Mouse (Mus musculus) midbrain, embryonic 11.5 days (tissue): ENCODE measurements around the gene Col6a4. TPM values are rescaled to one million over a fixed set of nuclear protein-coding genes. Genes with fewer than 3 reads are reported as not detected.

Experiments
- ATAC-seq: fragments of 200-750 bp; cut with Nextera tagmentation; 2 replicates; pipeline ENCODE4 v1.8.0; 2017; ENCODE audit warnings: moderate TSS enrichment, moderate library complexity; ENCODE audit not compliant: low FRiP score
- DNase-seq: peaks from one replicate; pipeline ENCODE4 v3.0.0; 2015; ENCODE audit warnings: low spot score; ENCODE audit errors: missing footprints
- H3K27ac ChIP-seq: fragments of 300-500 bp; sonication (generic); 2 replicates; pipeline ENCODE4 v1.5.1; 2014; ENCODE audit warnings: low read depth, low read length
- H3K27me3 ChIP-seq: fragments of 300-500 bp; sonication (generic); 2 replicates; pipeline ENCODE4 v1.6.1; 2014; ENCODE audit warnings: mild to moderate bottlenecking, low read length, moderate library complexity, mixed read lengths; ENCODE audit not compliant: control insufficient read depth, insufficient read depth
- H3K36me3 ChIP-seq: fragments of 300-500 bp; sonication (generic); 2 replicates; pipeline ENCODE4 v1.6.1; 2014; ENCODE audit warnings: mild to moderate bottlenecking, low read length, moderate library complexity, mixed read lengths; ENCODE audit not compliant: control insufficient read depth, insufficient read depth
- H3K4me1 ChIP-seq: fragments of 300-500 bp; sonication (generic); 2 replicates; pipeline ENCODE4 v1.6.1; 2014; ENCODE audit warnings: low read length; ENCODE audit not compliant: control insufficient read depth, insufficient read depth
- H3K4me2 ChIP-seq: fragments of 300-500 bp; sonication (generic); 2 replicates; pipeline ENCODE4 v1.6.1; 2014; ENCODE audit warnings: mild to moderate bottlenecking, moderate library complexity
- H3K4me3 ChIP-seq: fragments of 300-500 bp; sonication (generic); 2 replicates; pipeline ENCODE4 v1.5.1; 2014; ENCODE audit warnings: low read depth, low read length
- H3K9ac ChIP-seq: fragments of 300-500 bp; sonication (generic); 2 replicates; pipeline ENCODE4 v1.6.1; 2014; ENCODE audit warnings: low read length
- H3K9me3 ChIP-seq: fragments of 300-500 bp; sonication (generic); 2 replicates; pipeline ENCODE4 v1.6.1; 2016; ENCODE audit warnings: low read length; ENCODE audit not compliant: control insufficient read depth
- WGBS: fragments of 180-500 bp; shearing (Covaris S2); extraction: QIAGEN DNeasy Blood & Tissue Kit; methylation state at CpG from one replicate; pipeline ENCODE4 v1.1.7; 2014; 5-methylcytosine and 5-hydroxymethylcytosine counted together
- polyA plus RNA-seq: library from polyadenylated mRNA; unstranded; fragments of >200 nt; fragmentation: Nextera tagmentation; extraction: Ambion mirVana; gene quantifications from 2 replicates; pipeline ENCODE4 v1.2.1, GENCODE M21; 2014

Col6a4 gene
- polyA plus RNA-seq, 1 experiment from 2014 or later: 0.11 TPM

DNA sequence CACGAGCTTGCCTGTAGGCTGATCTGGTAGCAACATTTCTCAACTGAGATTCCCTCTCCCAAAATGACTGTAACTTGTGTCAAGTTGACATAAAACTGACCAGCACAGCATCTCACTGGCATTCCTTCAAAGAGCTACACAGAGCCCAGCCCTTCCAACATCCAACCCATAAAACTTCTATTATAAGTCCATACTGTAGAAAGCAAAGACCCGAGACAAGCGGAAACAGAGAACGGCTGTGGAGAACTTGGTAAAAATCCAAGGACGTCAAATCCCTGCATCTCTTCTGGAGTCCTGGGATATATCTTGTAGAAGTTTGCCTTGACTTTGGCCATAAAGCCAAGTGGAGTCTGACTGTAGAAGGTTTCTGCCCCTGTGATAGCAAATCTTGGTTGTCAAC, 15.1 kb downstream of the Col6a4 start:
- Histone ChIP-seq H3K9me3 (no peaks in the 10 kb centered on the region), H3K4me1 (no peaks in the 10 kb centered on the region), H3K9ac (no peak overlapping the region), H3K36me3 (no peaks in the 10 kb centered on the region), H3K27ac (no peak overlapping the region), H3K4me2 (no peak overlapping the region), H3K4me3 (no peak overlapping the region), H3K27me3 (no peaks in the 10 kb centered on the region)
- WGBS: 93% methylated on average over 5 of the region's 5 CpGs
- no peak for ATAC-seq
- DNase-seq: no peak

DNA sequence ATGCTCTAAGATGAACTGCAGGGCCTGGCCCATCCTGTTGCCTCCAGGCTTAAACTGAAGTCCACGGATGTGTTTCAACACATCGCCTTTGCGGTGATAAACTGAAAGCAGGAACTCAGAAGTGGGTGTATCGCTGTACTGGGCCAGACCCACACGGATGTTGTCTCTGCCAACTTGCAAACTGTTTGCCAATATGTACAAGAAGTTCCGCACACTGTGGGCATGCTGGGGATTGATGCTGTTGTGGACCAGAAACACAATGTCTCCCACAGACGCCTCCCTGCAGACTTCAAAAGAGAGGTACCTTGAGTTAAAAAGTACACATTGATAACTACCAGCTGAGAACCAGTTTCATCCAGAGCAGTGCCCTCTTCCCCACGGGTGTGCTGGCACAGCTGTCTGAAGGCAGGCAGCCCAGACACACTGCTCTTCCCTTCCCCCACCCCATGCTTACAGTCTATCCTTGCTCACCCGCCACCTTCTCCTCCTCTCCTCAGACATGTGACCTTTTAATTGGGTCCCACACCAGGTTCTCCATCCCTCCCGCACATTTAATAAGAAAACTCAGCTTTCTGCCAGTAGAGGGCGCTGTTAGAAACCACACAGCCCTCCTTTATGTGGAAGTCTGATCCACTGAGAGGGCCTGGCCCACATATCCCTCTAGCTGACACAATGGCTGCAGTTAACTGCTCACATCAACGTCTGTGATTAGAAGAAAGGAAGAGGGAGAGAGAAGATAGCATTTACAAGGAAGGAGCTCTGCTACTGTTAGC, 16.1 kb downstream of the Col6a4 start:
- Histone ChIP-seq H3K4me1 (no peaks in the 10 kb centered on the region), H3K36me3 (no peaks in the 10 kb centered on the region), H3K4me3 (no peak overlapping the region), H3K27me3 (no peaks in the 10 kb centered on the region), H3K9me3 (no peaks in the 10 kb centered on the region), H3K4me2 (no peak overlapping the region), H3K9ac (no peak overlapping the region), H3K27ac (no peak overlapping the region)
- DNase-seq (peak; percentile 95), ATAC-seq (peak; percentile 48; the same call in 1 of the 2 replicates)
- WGBS: 60% methylated on average over 12 of the region's 12 CpGs

DNA sequence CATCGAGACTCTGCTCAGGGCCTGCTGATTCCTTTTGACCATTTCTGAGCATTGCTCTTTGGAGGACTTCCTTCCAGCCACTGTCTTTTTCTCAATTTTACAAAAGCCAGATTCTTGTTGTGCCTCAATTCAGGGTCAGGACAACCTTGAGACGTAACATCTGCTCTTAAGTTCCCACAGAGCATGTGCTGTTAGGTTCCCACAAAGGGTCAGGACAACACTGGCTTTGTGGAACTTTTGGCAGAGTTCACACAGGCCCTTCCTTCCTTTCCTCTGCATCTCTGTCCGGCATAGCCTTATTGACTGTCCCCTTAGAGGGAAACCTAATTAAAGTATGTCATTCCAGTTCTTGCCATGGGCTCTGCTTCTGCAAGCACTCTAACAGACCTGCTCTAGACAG, 18.6 kb downstream of the Col6a4 start:
- Histone ChIP-seq H3K4me2 (no peak overlapping the region), H3K4me3 (no peak overlapping the region), H3K27ac (no peak overlapping the region), H3K27me3 (no peaks in the 10 kb centered on the region), H3K9ac (no peak overlapping the region), H3K4me1 (no peaks in the 10 kb centered on the region), H3K36me3 (no peaks in the 10 kb centered on the region), H3K9me3 (no peaks in the 10 kb centered on the region)
- 90% methylated on average over 3 of the region's 3 CpGs for WGBS
- ATAC-seq (no peak), DNase-seq (no peak)

DNA sequence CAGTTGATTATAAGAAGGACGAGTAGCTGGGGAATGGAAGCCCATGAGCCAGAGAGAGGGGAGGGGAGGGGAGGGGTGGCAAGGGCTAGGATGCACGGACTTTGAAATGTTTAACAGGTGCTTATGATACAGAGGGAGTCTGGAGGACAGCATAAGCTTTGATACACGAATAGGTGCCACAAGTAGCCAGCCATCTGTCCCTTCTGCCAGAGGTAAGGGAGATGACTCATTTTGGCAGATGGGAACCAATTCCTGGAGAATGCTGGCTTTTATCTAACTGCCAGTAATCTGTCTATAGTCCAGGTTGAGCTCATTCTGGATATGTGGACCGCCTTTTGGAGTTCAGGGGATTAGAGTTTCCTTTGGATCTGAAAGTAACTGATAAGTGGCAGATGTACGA, 20.3 kb downstream of the Col6a4 start:
- no peak for ATAC-seq
- no peaks in the 10 kb centered on the region for H3K4me1 ChIP-seq
- H3K9me3 ChIP-seq: no peaks in the 10 kb centered on the region
- H3K36me3 ChIP-seq: no peaks in the 10 kb centered on the region
- H3K9ac ChIP-seq: no peak overlapping the region
- no peaks in the 10 kb centered on the region for H3K27me3 ChIP-seq
- 71% methylated on average over 5 of the region's 5 CpGs for whole genome bisulfite sequencing
- no peak overlapping the region for H3K4me2 ChIP-seq
- no peak overlapping the region for H3K27ac ChIP-seq
- DNase-seq: no peak
- H3K4me3 ChIP-seq: no peak overlapping the region

DNA sequence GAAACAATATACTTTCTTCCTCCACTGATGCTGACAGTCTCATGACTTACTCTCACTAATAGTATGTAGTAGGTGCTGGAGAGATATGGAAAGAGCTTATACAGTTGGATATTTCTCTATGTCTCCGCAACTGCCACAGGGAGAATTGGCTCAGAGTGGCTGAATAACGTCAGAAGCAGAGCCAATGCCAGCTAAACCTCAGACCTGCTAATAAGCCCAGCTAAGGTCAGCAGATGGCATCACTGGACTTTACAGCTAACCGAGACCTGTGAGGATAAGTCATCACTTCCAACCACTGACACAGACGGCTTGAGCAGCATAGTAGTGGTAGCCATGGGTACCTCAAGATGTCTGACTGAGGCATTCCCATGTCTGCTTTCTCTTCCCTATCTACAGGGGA, 22.6 kb downstream of the Col6a4 start:
- no peak for DNase-seq
- no peaks in the 10 kb centered on the region for H3K9me3 ChIP-seq
- H3K27ac ChIP-seq: no peak overlapping the region
- WGBS: 73% methylated on average over 4 of the region's 4 CpGs
- ATAC-seq: no peak
- H3K9ac ChIP-seq: no peak overlapping the region
- no peaks in the 10 kb centered on the region for H3K36me3 ChIP-seq
- H3K27me3 ChIP-seq: no peaks in the 10 kb centered on the region
- no peaks in the 10 kb centered on the region for H3K4me1 ChIP-seq
- H3K4me2 ChIP-seq: no peak overlapping the region
- no peak overlapping the region for H3K4me3 ChIP-seq

DNA sequence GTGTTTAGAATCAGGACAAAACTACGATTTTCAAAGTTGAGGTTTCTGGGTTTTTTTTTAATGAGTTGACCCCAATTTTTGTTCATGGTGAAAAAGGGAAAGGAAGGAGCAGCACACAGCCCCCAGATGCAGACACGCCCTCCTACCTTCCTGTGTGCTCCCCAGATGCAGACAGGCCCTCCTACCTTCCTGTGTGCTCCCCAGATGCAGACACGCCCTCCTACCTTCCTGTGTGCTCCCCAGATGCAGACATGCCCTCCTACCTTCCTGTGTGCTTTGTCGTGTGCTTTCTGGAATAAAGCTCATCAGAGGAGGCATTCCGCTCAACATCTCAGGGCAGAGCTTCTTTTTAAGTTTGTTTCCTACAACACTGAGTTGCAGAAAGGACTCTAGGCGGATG, 24.9 kb downstream of the Col6a4 start:
- no peaks in the 10 kb centered on the region for H3K27me3 ChIP-seq
- no peak overlapping the region for H3K4me2 ChIP-seq
- no peak overlapping the region for H3K4me3 ChIP-seq
- H3K9me3 ChIP-seq: no peaks in the 10 kb centered on the region
- DNase-seq: no peak
- WGBS: 79% methylated on average over 6 of the region's 6 CpGs
- H3K4me1 ChIP-seq: no peaks in the 10 kb centered on the region
- no peak overlapping the region for H3K9ac ChIP-seq
- ATAC-seq: no peak
- H3K27ac ChIP-seq: no peak overlapping the region
- H3K36me3 ChIP-seq: no peaks in the 10 kb centered on the region

DNA sequence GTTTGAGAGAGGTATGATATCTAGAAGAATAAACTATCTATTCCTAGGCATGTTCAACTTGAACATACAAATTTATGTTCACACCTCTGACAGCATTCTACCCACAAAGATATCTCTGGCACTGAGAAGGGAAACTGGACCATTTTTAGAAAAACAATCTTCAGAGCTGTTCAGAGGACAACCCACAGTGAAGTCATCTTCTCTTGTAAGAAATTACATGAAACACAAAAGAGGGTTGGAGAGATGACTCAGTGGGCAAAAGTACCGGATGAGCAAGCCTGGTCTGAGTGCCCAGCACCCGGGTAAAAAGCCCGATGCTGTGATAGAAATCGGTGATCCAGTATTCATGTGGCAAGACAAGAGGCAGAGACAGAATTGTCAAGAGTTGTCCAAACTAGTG, 43.1 kb downstream of the Col6a4 start:
- 86% methylated on average over 4 of the region's 4 CpGs for WGBS
- DNase-seq: no peak

DNA sequence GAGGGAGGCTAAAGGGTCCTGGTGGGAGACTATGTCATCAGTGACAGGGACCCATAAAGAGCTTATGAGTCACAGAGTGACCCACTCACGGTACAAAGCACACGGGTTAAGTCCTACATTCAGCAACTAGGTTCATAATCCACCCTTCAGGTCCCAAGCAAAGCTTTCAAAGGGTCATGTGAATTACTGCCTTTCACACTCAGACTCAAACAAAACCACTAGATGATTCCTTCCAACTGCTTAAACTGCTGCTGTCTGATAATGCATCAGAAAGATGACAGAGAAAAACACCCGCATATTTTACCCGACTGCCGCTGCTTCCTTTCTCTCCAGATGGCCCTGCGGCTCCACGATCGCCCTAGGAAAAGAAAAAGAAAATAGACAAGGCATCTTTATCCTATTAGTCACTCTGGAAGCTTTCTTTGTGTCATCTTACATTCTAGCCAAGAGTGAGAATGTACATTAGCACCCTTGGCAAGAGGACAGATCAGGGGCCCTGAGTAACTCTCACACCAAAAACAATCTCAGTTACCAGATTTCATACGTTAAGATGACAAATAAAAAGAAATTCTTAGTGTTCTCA, 52.6 kb downstream of the Col6a4 start:
- DNase-seq (peak; percentile 92), ATAC-seq (peak; percentile 44; the same call in 1 of the 2 replicates)
- no peak overlapping the region for H3K27ac ChIP-seq

More for the DNA sequence above, 43.1 kb downstream of the Col6a4 start:
- Histone ChIP-seq H3K9ac (no peak overlapping the region), H3K4me1 (no peaks in the 10 kb centered on the region), H3K27ac (no peak overlapping the region), H3K4me2 (no peak overlapping the region), H3K27me3 (no peaks in the 10 kb centered on the region), H3K4me3 (no peak overlapping the region), H3K9me3 (no peaks in the 10 kb centered on the region), H3K36me3 (no peaks in the 10 kb centered on the region)
- no peak for ATAC-seq

DNA sequence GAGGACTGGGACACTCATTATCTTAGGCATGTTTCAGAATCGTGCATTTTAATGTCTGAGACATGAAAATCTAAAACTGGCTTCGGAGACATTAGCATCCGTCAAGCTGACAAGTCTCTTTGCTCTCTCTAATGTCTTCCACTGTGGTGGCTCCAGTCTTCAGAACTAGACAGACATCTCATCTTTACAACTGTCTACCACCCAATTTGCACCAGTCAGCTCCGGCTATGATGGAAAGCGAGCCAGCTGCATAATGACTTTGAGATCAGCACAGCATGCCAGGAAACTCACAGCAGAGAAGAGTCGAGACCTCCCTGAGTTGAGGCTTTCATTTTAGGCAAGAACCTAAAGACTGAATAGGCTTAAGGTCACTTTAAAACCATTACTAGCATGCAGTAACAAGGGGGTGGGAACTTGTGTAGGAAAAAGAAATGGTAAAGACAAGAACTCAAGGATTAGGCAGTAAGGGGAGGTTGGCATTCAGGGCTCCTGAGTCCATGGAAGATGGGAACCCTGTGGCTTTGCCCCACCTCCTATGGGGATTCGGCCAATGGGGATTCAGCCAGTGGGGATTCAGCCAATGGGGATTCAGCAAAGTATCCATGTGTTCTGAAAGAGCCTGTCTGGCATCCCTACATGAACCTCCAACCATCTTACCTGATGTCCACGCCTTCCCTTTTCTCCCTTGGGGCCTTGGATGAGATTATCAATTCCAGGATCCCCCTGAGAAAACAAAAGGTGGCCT, 56.5 kb downstream of the Col6a4 start:
- Histone ChIP-seq H3K4me2 (no peak overlapping the region), H3K9ac (no peak overlapping the region), H3K36me3 (no peaks in the 10 kb centered on the region), H3K27ac (no peak overlapping the region), H3K4me1 (0 out of 2 replicates have a peak, but pooled peaks cover 6% of the 10 kb centered on the region), H3K9me3 (no peaks in the 10 kb centered on the region), H3K4me3 (no peak overlapping the region), H3K27me3 (no peaks in the 10 kb centered on the region)
- 80% methylated on average over 8 of the region's 8 CpGs for WGBS
- no peak for ATAC-seq
- DNase-seq: no peak

More for the DNA sequence above, 52.6 kb downstream of the Col6a4 start:
- Histone ChIP-seq H3K4me1 (0 out of 2 replicates have a peak, but pooled peaks cover 6% of the 10 kb centered on the region), H3K4me2 (no peak overlapping the region), H3K36me3 (no peaks in the 10 kb centered on the region), H3K27me3 (no peaks in the 10 kb centered on the region), H3K9ac (peak overlapping the region; percentile 36), H3K9me3 (no peaks in the 10 kb centered on the region), H3K4me3 (no peak overlapping the region)
- 43% methylated on average over 9 of the region's 9 CpGs for WGBS
